Mouse (Mus musculus): Measurements from ENCODE around the gene Mtmr12.

DNA sequence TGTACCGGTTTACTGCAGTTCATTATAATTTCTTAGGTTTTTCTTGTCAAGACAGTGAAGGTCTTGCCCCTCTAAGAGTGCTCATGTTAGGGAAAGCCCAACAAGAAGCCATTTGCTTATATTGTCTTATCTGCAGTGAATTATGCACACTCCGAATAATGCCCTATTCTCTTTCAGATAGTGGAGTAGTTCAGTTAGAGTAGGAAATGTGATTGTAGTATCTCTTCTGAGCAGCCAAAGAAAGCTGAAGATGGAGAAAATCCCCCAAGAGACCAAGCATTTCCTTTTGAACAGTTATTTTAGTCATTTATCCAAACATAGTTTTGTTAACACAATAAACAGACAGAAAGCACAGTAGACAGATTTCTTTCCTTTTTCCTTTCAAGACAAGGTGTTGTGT is 32.1 kb downstream of the Mtmr12 start:
- TF ChIP-seq CTCF (IDR thresholded peaks at IDR 0.05; ENCODE audit: low read depth) (no peak), EP300 (IDR thresholded peaks at IDR 0.05; ENCODE audit: low read depth) (peak; percentile 72)
